Mouse (Mus musculus) ES-E14 (cell line): Measurements from ENCODE around the gene Ccdc107.

ENCODE experiments used
- CHD2 ChIP-seq: IDR thresholded peaks from 2 replicates; pipeline ENCODE4 v1.6.1; 2014; ENCODE audit warnings: mild to moderate bottlenecking, low read depth, low read length, inconsistent platforms
- ZC3H11A ChIP-seq: IDR thresholded peaks from 2 replicates; pipeline ENCODE4 v1.6.1; 2012; ENCODE audit warnings: low read depth, mild to moderate bottlenecking, inconsistent platforms, low read length, borderline replicate concordance

- TF ChIP-seq ZC3H11A (no peak), CHD2 (no peak)
Observed at GRCm38 (mm10) chr4:43536031-43536430, 43.3 kb downstream of the Ccdc107 start.
